Mouse (Mus musculus): ENCODE data around the gene Rnf40. TPM values are rescaled to one million over a fixed set of nuclear protein-coding genes. Genes with fewer than 3 reads are reported as not detected.
"Not testable (repeated sequence)": the region's sequence is repeated elsewhere in the genome, so short reads cannot be mapped to it uniquely, and the experiment has no call there.

Gene Rnf40
- total and polyA plus RNA-seq, 2 experiments from 2014 or later: 37.8 to 60.1 TPM

- Histone ChIP-seq H3K9me3 (ENCODE audit: low read length) (no peaks in the 10 kb centered on the region), H3K27ac (ENCODE audit: low read depth, low read length) (no peak overlapping the region), H3K4me2 (ENCODE audit: low read depth) (no peak overlapping the region), H3K4me1 (ENCODE audit: insufficient read depth) (no peaks in the 10 kb centered on the region), H3K4me3 (ENCODE audit: low read depth, low read length) (no peak overlapping the region), H3K27me3 (ENCODE audit: insufficient read depth, low read length) (no peaks in the 10 kb centered on the region), H3K36me3 (ENCODE audit: insufficient read depth) (no peaks in the 10 kb centered on the region), H3K9ac (no peak overlapping the region)
- ATAC-seq (no peak), DNase-seq (no peak)
- TF ChIP-seq CTCF (IDR thresholded peaks at IDR 0.05; ENCODE audit: low read depth): no peak
- WGBS: 92% methylated on average over 4 of the region's 4 CpGs
Measured at GRCm38 (mm10) chr7:127626471-127626870, 37.9 kb downstream of the Rnf40 start.

- Histone ChIP-seq H3K27ac (ENCODE audit: low read depth, low read length) (no peak overlapping the region), H3K9me3 (ENCODE audit: low read length) (no peaks in the 10 kb centered on the region), H3K36me3 (ENCODE audit: insufficient read depth) (no peaks in the 10 kb centered on the region), H3K27me3 (ENCODE audit: insufficient read depth, low read length) (no peaks in the 10 kb centered on the region), H3K4me1 (ENCODE audit: insufficient read depth) (no peaks in the 10 kb centered on the region), H3K9ac (no peak overlapping the region), H3K4me3 (ENCODE audit: low read depth, low read length) (no peak overlapping the region), H3K4me2 (ENCODE audit: low read depth) (no peak overlapping the region)
- no peak for ATAC-seq
- no peak for DNase-seq
- no peak for TF ChIP-seq CTCF (IDR thresholded peaks at IDR 0.05; ENCODE audit: low read depth)
- 86% methylated on average over 5 of the region's 5 CpGs for WGBS
Measured at GRCm38 (mm10) chr7:127628646-127629045, 40.1 kb downstream of the Rnf40 start.

- Histone ChIP-seq H3K36me3 (ENCODE audit: insufficient read depth) (no peaks in the 10 kb centered on the region), H3K4me2 (ENCODE audit: low read depth) (no peak overlapping the region), H3K4me3 (ENCODE audit: low read depth, low read length) (no peak overlapping the region), H3K27me3 (ENCODE audit: insufficient read depth, low read length) (no peaks in the 10 kb centered on the region), H3K27ac (ENCODE audit: low read depth, low read length) (no peak overlapping the region), H3K4me1 (ENCODE audit: insufficient read depth) (no peaks in the 10 kb centered on the region), H3K9ac (no peak overlapping the region), H3K9me3 (ENCODE audit: low read length) (no peaks in the 10 kb centered on the region)
- DNase-seq (no peak), ATAC-seq (no peak)
- WGBS: 49% methylated on average over 4 of the region's 4 CpGs
- TF ChIP-seq CTCF (IDR thresholded peaks at IDR 0.05; ENCODE audit: low read depth): no peak
Measured at GRCm38 (mm10) chr7:127631416-127631815, 42.8 kb downstream of the Rnf40 start.

GRCm38 (mm10) chr7:127636963-127637362, 48.4 kb downstream of the Rnf40 start:
- Histone ChIP-seq H3K36me3 (ENCODE audit: insufficient read depth) (no peaks in the 10 kb centered on the region), H3K9ac (peak overlapping the region; percentile 61), H3K4me3 (ENCODE audit: low read depth, low read length) (peak overlapping the region; percentile 59), H3K4me1 (ENCODE audit: insufficient read depth) (no peaks in the 10 kb centered on the region), H3K27me3 (ENCODE audit: insufficient read depth, low read length) (no peaks in the 10 kb centered on the region), H3K9me3 (ENCODE audit: low read length) (no peaks in the 10 kb centered on the region), H3K27ac (ENCODE audit: low read depth, low read length) (no peak overlapping the region), H3K4me2 (ENCODE audit: low read depth) (peak overlapping the region; percentile 64)
- peak; percentile 88 for DNase-seq
- 4% methylated on average over 27 of the region's 27 CpGs for WGBS
- TF ChIP-seq CTCF (IDR thresholded peaks at IDR 0.05; ENCODE audit: low read depth): 0 out of 2 replicates have a peak, but pooled peaks have one; percentile 3
- ATAC-seq: peak; percentile 95

GRCm38 (mm10) chr7:127641260-127641659, 52.7 kb downstream of the Rnf40 start:
- ATAC-seq (no peak), DNase-seq (no peak)
- no peak for TF ChIP-seq CTCF (IDR thresholded peaks at IDR 0.05; ENCODE audit: low read depth)
- H3K9me3 ChIP-seq (ENCODE audit: low read length): no peaks in the 10 kb centered on the region
- no peak overlapping the region for H3K27ac ChIP-seq (ENCODE audit: low read depth, low read length)
- H3K9ac ChIP-seq: no peak overlapping the region; the same call in 1 of the 2 replicates
- H3K27me3 ChIP-seq (ENCODE audit: insufficient read depth, low read length): no peaks in the 10 kb centered on the region
- no peak overlapping the region for H3K4me3 ChIP-seq (ENCODE audit: low read depth, low read length)
- no peak overlapping the region for H3K4me2 ChIP-seq (ENCODE audit: low read depth)
- no peaks in the 10 kb centered on the region for H3K4me1 ChIP-seq (ENCODE audit: insufficient read depth)
- 36% methylated on average over 4 of the region's 4 CpGs for WGBS
- no peaks in the 10 kb centered on the region for H3K36me3 ChIP-seq (ENCODE audit: insufficient read depth)

GRCm38 (mm10) chr7:127642254-127642653, 53.7 kb downstream of the Rnf40 start:
- no peak for TF ChIP-seq CTCF (IDR thresholded peaks at IDR 0.05; ENCODE audit: low read depth)
- H3K9ac ChIP-seq: no peak overlapping the region
- ATAC-seq (no peak), DNase-seq (no peak)
- H3K27ac ChIP-seq (ENCODE audit: low read depth, low read length): no peak overlapping the region
- no peaks in the 10 kb centered on the region for H3K36me3 ChIP-seq (ENCODE audit: insufficient read depth)
- no peaks in the 10 kb centered on the region for H3K9me3 ChIP-seq (ENCODE audit: low read length)
- no peak overlapping the region for H3K4me3 ChIP-seq (ENCODE audit: low read depth, low read length)
- H3K4me2 ChIP-seq (ENCODE audit: low read depth): no peak overlapping the region
- H3K27me3 ChIP-seq (ENCODE audit: insufficient read depth, low read length): no peaks in the 10 kb centered on the region
- no peaks in the 10 kb centered on the region for H3K4me1 ChIP-seq (ENCODE audit: insufficient read depth)
- 64% methylated on average over 4 of the region's 4 CpGs for WGBS

GRCm38 (mm10) chr7:127646363-127646762, 57.8 kb downstream of the Rnf40 start:
- Histone ChIP-seq H3K27me3 (ENCODE audit: insufficient read depth, low read length) (no peaks in the 10 kb centered on the region), H3K9ac (no peak overlapping the region), H3K9me3 (ENCODE audit: low read length) (no peaks in the 10 kb centered on the region), H3K4me2 (ENCODE audit: low read depth) (no peak overlapping the region), H3K4me1 (ENCODE audit: insufficient read depth) (no peaks in the 10 kb centered on the region), H3K4me3 (ENCODE audit: low read depth, low read length) (no peak overlapping the region), H3K36me3 (ENCODE audit: insufficient read depth) (no peaks in the 10 kb centered on the region), H3K27ac (ENCODE audit: low read depth, low read length) (no peak overlapping the region)
- no peak for ATAC-seq
- TF ChIP-seq CTCF (IDR thresholded peaks at IDR 0.05; ENCODE audit: low read depth): no peak
- DNase-seq: no peak
- 82% methylated on average over 4 of the region's 4 CpGs for WGBS

- not testable (repeated sequence) for H3K27ac ChIP-seq (ENCODE audit: low read depth, low read length)
- WGBS: 93% methylated on average over 7 of the region's 7 CpGs
Measured at GRCm38 (mm10) chr7:127647576-127647975, 59.0 kb downstream of the Rnf40 start.

More at GRCm38 (mm10) chr7:127647576-127647975, 59.0 kb downstream of the Rnf40 start:
- ATAC-seq; H3K27me3 ChIP-seq (ENCODE audit: insufficient read depth, low read length); H3K4me3 ChIP-seq (ENCODE audit: low read depth, low read length); H3K9ac ChIP-seq; DNase-seq; H3K9me3 ChIP-seq (ENCODE audit: low read length); H3K4me2 ChIP-seq (ENCODE audit: low read depth); H3K4me1 ChIP-seq (ENCODE audit: insufficient read depth); H3K36me3 ChIP-seq (ENCODE audit: insufficient read depth): not testable (repeated sequence)
